Mouse (Mus musculus) megakaryocyte, embryonic 14.5 days (primary cell): ENCODE data around the gene Pds5a.

Experiments used
- FLI1 ChIP-seq: IDR thresholded peaks from 2 replicates; pipeline ENCODE4 v1.6.1; 2012; ENCODE audit warnings: low read length, inconsistent platforms, mixed read lengths
- GATA1 ChIP-seq: IDR thresholded peaks from 3 replicates; pipeline ENCODE4 v1.6.1; 2012; ENCODE audit warnings: mixed read lengths, low read length, inconsistent platforms, borderline replicate concordance

- TF ChIP-seq GATA1 (no peak), FLI1 (no peak)
These were observed 5.2 kb upstream of the Pds5a start for GRCm38 (mm10) chr5:65703261-65703660.
